Mouse (Mus musculus) megakaryocyte, embryonic 14.5 days (primary cell): ENCODE measurements around the gene Tmem247. TPM values are rescaled to one million over a fixed set of nuclear protein-coding genes. Genes with fewer than 3 reads are reported as not detected.

Experiments used
- H3K27me3 ChIP-seq: replicated peaks from 2 replicates; pipeline ENCODE3; 2012; ENCODE audit warnings: inconsistent platforms
- H3K36me3 ChIP-seq: replicated peaks from 2 replicates; pipeline ENCODE3; 2012; ENCODE audit warnings: low read length, inconsistent platforms, mixed read lengths
- H3K4me1 ChIP-seq: 2 replicates; pipeline ENCODE4 v1.6.1; 2012; ENCODE audit warnings: inconsistent platforms
- H3K4me3 ChIP-seq: replicated peaks from 2 replicates; pipeline ENCODE3; 2012; ENCODE audit warnings: moderate library complexity, mild to moderate bottlenecking, inconsistent platforms
- H3K9me3 ChIP-seq: 2 replicates; pipeline ENCODE4 v1.6.1; 2012; ENCODE audit warnings: inconsistent platforms
- FLI1 ChIP-seq: IDR thresholded peaks from 2 replicates; pipeline ENCODE4 v1.6.1; 2012; ENCODE audit warnings: low read length, inconsistent platforms, mixed read lengths
- GATA1 ChIP-seq: IDR thresholded peaks from 3 replicates; pipeline ENCODE4 v1.6.1; 2012; ENCODE audit warnings: mixed read lengths, low read length, inconsistent platforms, borderline replicate concordance
- polyA plus RNA-seq: library from polyadenylated mRNA; stranded (reverse); fragments of >175 nt; gene quantifications from 2 replicates; pipeline ENCODE4 v1.2.3, GENCODE M21; 2012; ENCODE audit warnings: low replicate concordance; ENCODE audit not compliant: insufficient read depth

The Tmem247 gene
- polyA plus RNA-seq, result not detected in 2 replicates

DNA sequence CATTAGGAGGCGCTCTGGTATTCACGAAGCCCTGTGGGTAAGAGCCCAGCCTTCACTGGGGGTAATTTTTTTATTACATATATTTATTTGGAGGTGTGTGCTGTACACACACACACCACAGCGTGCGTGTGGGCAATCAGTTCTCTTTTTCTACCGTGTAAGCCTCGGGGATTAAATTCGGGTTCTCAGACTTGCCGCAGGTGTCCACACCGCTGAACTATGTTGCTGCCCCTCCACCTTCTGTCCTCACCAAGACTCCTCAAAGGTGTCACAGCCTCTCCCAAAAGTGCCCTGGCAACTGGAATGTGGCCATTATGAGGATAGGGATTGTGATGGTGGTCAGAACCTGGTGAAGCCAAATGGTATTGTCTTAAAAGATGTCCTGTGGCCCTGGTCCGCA, at the start of gene Tmem247:
Gene Tmem247, plus strand, starts transcription at position 301 of the 400 bp plus-strand sequence.
- Histone ChIP-seq H3K4me1 (peaks cover 10% of the 10 kb centered on the region), H3K9me3 (peaks cover 9% of the 10 kb centered on the region; the same call in 1 of the 2 replicates), H3K4me3 (no peak within 1 kb of the TSS), H3K27me3 (peaks cover 28% of the 10 kb centered on the region), H3K36me3 (no peaks in the 10 kb centered on the region)
- no peak for TF ChIP-seq FLI1
- TF ChIP-seq GATA1, result no peak

DNA sequence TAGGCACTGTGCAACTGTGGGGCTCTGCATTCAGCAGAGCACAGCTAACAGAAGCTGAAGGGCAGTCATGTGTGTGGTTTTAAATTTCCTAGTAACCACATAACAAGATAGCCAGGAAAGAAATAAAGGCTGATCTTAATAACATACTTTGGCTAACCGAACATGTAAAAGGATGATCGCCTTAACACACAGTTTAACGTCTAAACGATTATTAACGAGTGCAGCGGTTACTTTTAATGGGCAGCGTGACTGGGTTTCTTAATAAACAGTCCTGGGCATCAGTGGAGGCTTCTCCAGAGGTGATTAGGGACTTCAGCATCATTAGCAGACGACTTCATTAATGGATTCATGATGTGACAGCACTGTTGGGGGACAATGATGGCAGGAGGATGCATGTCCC, 46.6 kb upstream of the Tmem247 start:
- Histone ChIP-seq H3K36me3 (no peaks in the 10 kb centered on the region), H3K9me3 (no peaks in the 10 kb centered on the region), H3K4me1 (no peaks in the 10 kb centered on the region), H3K4me3 (no peak overlapping the region), H3K27me3 (peaks cover 25% of the 10 kb centered on the region)
- TF ChIP-seq FLI1, result no peak
- no peak for TF ChIP-seq GATA1

DNA sequence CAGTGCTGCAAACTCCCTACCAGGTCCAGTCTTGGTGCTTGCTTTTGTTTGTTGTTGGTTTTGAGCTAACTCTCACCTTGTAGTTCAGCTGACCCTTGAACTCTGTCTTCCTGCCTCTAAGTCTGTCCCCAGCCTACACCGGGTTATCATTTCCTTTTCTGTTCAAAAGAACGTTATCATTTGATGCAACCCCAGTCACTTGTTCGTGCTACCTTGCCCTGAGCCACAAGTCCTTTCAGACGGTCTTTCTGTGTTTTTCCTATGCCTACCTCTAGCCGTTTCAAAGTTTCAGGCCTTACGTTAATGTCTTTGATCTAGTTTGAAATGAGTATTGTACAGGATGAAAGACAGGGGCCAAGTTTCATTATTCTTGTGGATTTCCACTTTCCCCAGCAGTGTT, 44.5 kb upstream of the Tmem247 start:
- no peak overlapping the region for H3K4me3 ChIP-seq

DNA sequence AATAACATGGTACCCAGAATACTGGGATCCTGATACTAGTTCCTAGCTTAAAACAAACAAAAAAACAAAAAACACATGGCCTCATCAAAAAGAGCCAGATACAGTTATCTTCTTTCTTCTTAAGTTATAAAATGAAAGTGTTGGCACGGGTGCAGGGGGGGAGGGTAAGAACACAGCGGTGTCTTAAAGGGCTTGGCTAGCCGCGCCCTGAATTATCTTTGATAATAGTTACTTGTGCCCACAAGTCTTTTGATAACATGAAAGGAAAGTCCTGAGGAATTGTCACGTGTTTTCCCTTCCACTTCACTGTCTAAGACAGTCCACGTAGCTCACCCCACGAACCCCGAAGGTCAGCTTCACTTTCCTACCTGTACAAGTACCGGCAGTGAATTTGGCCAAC, 40.2 kb upstream of the Tmem247 start:
- Histone ChIP-seq H3K27me3 (peaks cover 32% of the 10 kb centered on the region), H3K36me3 (no peaks in the 10 kb centered on the region), H3K9me3 (no peaks in the 10 kb centered on the region), H3K4me1 (no peaks in the 10 kb centered on the region), H3K4me3 (no peak overlapping the region)
- TF ChIP-seq GATA1, result no peak
- TF ChIP-seq FLI1, result no peak

More for the DNA sequence above, 44.5 kb upstream of the Tmem247 start:
- Histone ChIP-seq H3K4me1 (no peaks in the 10 kb centered on the region), H3K36me3 (no peaks in the 10 kb centered on the region), H3K9me3 (no peaks in the 10 kb centered on the region), H3K27me3 (peaks cover 30% of the 10 kb centered on the region)
- TF ChIP-seq FLI1 (no peak), GATA1 (no peak)

DNA sequence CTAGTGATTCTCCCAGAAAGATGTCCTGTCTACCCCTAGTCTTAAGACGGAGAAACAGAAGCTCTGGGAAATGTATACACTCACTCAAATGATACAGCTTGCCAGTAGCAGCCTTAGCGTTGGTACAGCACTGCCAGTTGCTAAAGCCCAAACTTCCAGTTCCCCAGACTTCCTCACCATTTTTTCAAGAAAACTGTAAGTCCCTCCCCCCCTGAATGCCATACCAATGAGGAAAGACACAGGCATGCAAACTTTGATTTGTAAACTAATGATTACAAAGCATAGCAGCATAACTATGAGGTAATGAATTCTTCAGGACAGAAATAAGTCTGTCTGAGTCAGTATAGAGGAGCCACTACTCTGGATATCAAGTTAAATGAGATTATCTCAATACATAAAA, 39.4 kb upstream of the Tmem247 start:
- H3K4me3 ChIP-seq, result no peak overlapping the region
- H3K9me3 ChIP-seq, result no peaks in the 10 kb centered on the region
- H3K27me3 ChIP-seq, result peaks cover 30% of the 10 kb centered on the region
- TF ChIP-seq FLI1 (no peak), GATA1 (no peak)
- no peaks in the 10 kb centered on the region for H3K36me3 ChIP-seq
- no peaks in the 10 kb centered on the region for H3K4me1 ChIP-seq

DNA sequence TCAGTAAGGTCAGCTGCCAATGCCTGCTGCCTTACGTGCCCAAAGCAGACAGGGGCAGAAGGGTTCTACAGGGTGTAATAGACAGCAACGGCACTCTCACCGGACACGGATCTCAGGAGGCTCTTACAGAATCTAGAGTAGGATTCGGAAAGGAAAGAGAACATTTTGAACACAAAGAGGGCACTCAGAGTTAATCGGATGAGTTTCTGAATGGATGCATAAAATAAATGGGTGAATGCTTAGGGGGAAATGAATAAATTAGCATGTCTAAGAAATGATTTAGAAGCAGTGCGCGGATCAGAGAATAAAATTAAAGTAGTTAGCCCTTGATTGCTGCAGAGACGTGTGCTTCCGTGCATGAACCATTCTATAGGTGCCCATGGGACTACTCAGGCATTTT, 37.1 kb upstream of the Tmem247 start:
- H3K4me3 ChIP-seq, result no peak overlapping the region
- H3K27me3 ChIP-seq, result peaks cover 16% of the 10 kb centered on the region
- no peaks in the 10 kb centered on the region for H3K36me3 ChIP-seq
- no peaks in the 10 kb centered on the region for H3K9me3 ChIP-seq
- no peak for TF ChIP-seq GATA1
- no peak for TF ChIP-seq FLI1
- no peaks in the 10 kb centered on the region for H3K4me1 ChIP-seq

- TF ChIP-seq GATA1 (no peak), FLI1 (no peak)
- no peaks in the 10 kb centered on the region for H3K36me3 ChIP-seq
- peaks cover 14% of the 10 kb centered on the region for H3K27me3 ChIP-seq
- H3K4me1 ChIP-seq, result no peaks in the 10 kb centered on the region
- no peak overlapping the region for H3K4me3 ChIP-seq
- H3K9me3 ChIP-seq, result no peaks in the 10 kb centered on the region
Observed at GRCm38 (mm10) chr17:86880461-86881044, 36.6 kb upstream of the Tmem247 start.

- Histone ChIP-seq H3K36me3 (no peaks in the 10 kb centered on the region), H3K4me3 (no peak overlapping the region), H3K4me1 (0 out of 2 replicates have a peak, but pooled peaks cover 3% of the 10 kb centered on the region), H3K27me3 (peaks cover 21% of the 10 kb centered on the region), H3K9me3 (no peaks in the 10 kb centered on the region)
- no peak for TF ChIP-seq GATA1
Observed at GRCm38 (mm10) chr17:86895191-86895590, 22.0 kb upstream of the Tmem247 start.

GRCm38 (mm10) chr17:86897486-86898165, 19.5 kb upstream of the Tmem247 start:
- H3K9me3 ChIP-seq, result no peaks in the 10 kb centered on the region
- H3K4me1 ChIP-seq, result 0 out of 2 replicates have a peak, but pooled peaks cover 3% of the 10 kb centered on the region
- H3K4me3 ChIP-seq, result no peak overlapping the region
- peaks cover 28% of the 10 kb centered on the region for H3K27me3 ChIP-seq
- no peak for TF ChIP-seq GATA1
- TF ChIP-seq FLI1, result no peak
- H3K36me3 ChIP-seq, result no peaks in the 10 kb centered on the region

DNA sequence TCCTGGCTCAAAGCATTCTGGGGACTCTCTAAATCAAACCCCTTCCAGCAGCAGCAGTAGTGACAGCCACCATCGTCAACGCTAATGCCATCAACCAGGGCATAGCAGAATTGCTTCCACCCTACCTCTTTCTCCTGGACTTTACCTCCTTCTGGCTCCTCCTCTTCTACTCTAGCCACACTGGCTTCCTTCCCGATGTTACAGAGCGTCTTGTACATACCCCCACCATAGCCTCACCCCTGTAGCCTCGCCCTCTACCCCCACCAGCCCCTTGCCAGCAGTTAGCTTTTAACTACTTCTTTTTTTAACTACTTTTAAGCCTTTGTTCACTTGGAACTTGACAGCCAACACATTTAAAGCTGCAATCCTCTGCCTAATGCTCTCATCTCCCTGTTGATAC, 17.3 kb upstream of the Tmem247 start:
- no peak overlapping the region for H3K4me3 ChIP-seq
- peaks cover 18% of the 10 kb centered on the region for H3K4me1 ChIP-seq
- peaks cover 42% of the 10 kb centered on the region for H3K27me3 ChIP-seq
- no peaks in the 10 kb centered on the region for H3K36me3 ChIP-seq
- TF ChIP-seq GATA1 (no peak), FLI1 (no peak)
- no peaks in the 10 kb centered on the region for H3K9me3 ChIP-seq

- Histone ChIP-seq H3K4me1 (peaks cover 16% of the 10 kb centered on the region), H3K9me3 (no peaks in the 10 kb centered on the region), H3K27me3 (peaks cover 47% of the 10 kb centered on the region), H3K36me3 (no peaks in the 10 kb centered on the region), H3K4me3 (no peak overlapping the region)
- TF ChIP-seq FLI1 (no peak), GATA1 (no peak)
Observed at GRCm38 (mm10) chr17:86900564-86900963, 16.6 kb upstream of the Tmem247 start.
